Mouse (Mus musculus): Measurements from ENCODE around the gene Plch2.

- TF ChIP-seq CTCF (IDR thresholded peaks at IDR 0.05; ENCODE audit: control insufficient read depth, insufficient read depth, insufficient read length) (peak; percentile 84), USF1 (IDR thresholded peaks at IDR 0.05; ENCODE audit: low read depth) (no peak), FOSL1 (IDR thresholded peaks at IDR 0.05; ENCODE audit: insufficient read depth, low read length, poor library complexity, severe bottlenecking) (no peak), MAX (IDR thresholded peaks at IDR 0.05) (no peak), MYOD1 (IDR thresholded peaks at IDR 0.05; ENCODE audit: control insufficient read depth, insufficient read length, low read depth) (no peak)
These were observed 38.0 kb upstream of the Plch2 start for GRCm38 (mm10) chr4:155094565-155094964.
